Mouse (Mus musculus) E14TG2a.4 (cell line): ENCODE measurements at regions not wholly inside any gene's neighbourhood (a gene's known extent, or its start where the extent isn't known, plus 50 kb on each side); places are given as distances from the start of the nearest gene placed in this dataset.

ENCODE experiments used
- CTCF ChIP-seq: conservative IDR thresholded peaks from 2 replicates; pipeline ENCODE4 v1.5.1; 2014; ENCODE audit warnings: low read length
- NANOG ChIP-seq: IDR thresholded peaks from 2 replicates; pipeline ENCODE4 v1.6.1; 2014; ENCODE audit warnings: borderline replicate concordance, low read length, mixed read lengths
- POU5F1 ChIP-seq: IDR thresholded peaks from 2 replicates; pipeline ENCODE4 v1.6.1; 2014; ENCODE audit warnings: low read length, borderline replicate concordance

DNA sequence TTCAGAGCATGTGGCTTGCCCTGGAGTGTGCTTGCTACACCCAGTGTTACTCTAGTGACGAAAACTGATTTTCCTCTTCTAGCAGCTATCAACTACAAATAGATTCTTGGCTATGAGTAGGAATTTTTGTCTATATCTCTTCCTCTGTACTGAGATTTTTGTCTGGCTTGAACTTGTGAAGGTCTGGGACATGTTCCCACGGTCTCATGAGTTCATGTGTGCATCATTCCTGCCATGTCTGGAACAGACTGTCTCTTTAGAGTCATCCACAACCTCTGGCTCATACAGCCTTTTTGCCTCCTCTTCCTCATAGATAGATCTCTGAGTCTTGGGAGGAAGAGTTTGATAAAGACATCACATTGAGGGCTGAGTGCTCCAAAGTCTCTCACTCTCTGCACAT is 86.5 kb upstream of the Gm5148 start:
- TF ChIP-seq CTCF (no peak), POU5F1 (no peak), NANOG (no peak)
